Mouse (Mus musculus) left cerebral cortex, adult 8-10 months (tissue): ENCODE data around the gene Adamts5. TPM values are rescaled to one million over a fixed set of nuclear protein-coding genes. Genes with fewer than 3 reads are reported as not detected.

Source experiments
- DNase-seq, 2 experiments: peaks; one replicate each; pipeline ENCODE4 v3.0.0; 2022; ENCODE audit warnings: low spot score in 2 of 2
- total RNA-seq, 4 experiments: library from RNA; stranded (reverse); gene quantifications; 2 replicates each; pipeline ENCODE4 v1.2.4; 2022

The Adamts5 gene
- total RNA-seq, 4 experiments from 2014 or later, result 0.74 to 1.1 (median 0.83) TPM

GRCm38 (mm10) chr16:85822330-85822916 is 79.2 kb downstream of the Adamts5 start:
- no peak for DNase-seq

- no peak for DNase-seq
Observed at GRCm38 (mm10) chr16:85819808-85820458, 81.7 kb downstream of the Adamts5 start.

- DNase-seq, result no peak
Observed at GRCm38 (mm10) chr16:85814116-85814515, 87.5 kb downstream of the Adamts5 start.

GRCm38 (mm10) chr16:85807626-85808025 is 94.0 kb downstream of the Adamts5 start:
- DNase-seq, result peak in 1 of 2 experiments; percentile 43

- DNase-seq, result no peak
Observed at GRCm38 (mm10) chr16:85807072-85807471, 94.6 kb downstream of the Adamts5 start.

Other genes with a start within 250 kb of the Adamts5 start
- gene Adamts1, start 98.7 kb downstream of the Adamts5 start, total RNA-seq, result 10 to 100 TPM in 2 of 4 experiments, 1 to 10 TPM in 2; 8.1 to 15.9 (median 11.2) TPM